Mouse (Mus musculus) intestine, postnatal 0 days (tissue): ENCODE results near the gene Swap70. TPM values are rescaled to one million over a fixed set of nuclear protein-coding genes. Genes with fewer than 3 reads are reported as not detected.

Experiments
- ATAC-seq: fragments of 200-750 bp; cut with Nextera tagmentation; 2 replicates; pipeline ENCODE4 v1.8.0; 2017; ENCODE audit warnings: mild to moderate bottlenecking, moderate TSS enrichment, moderate library complexity
- H3K27ac ChIP-seq: fragments of 300-500 bp; sonication (generic); 2 replicates; pipeline ENCODE4 v1.5.1; 2014; ENCODE audit warnings: mild to moderate bottlenecking, low read depth, low read length, moderate library complexity
- H3K27me3 ChIP-seq: fragments of 300-500 bp; sonication (generic); replicated peaks from 2 replicates; pipeline ENCODE4 v1.6.1; 2014; ENCODE audit warnings: low read length, mixed read lengths; ENCODE audit not compliant: control insufficient read depth, insufficient read depth
- H3K36me3 ChIP-seq: fragments of 300-500 bp; sonication (generic); 2 replicates; pipeline ENCODE4 v1.6.1; 2014; ENCODE audit warnings: mild to moderate bottlenecking, moderate library complexity; ENCODE audit not compliant: control insufficient read depth, insufficient read depth
- H3K4me1 ChIP-seq: fragments of 300-500 bp; sonication (generic); replicated peaks from 2 replicates; pipeline ENCODE4 v1.6.1; 2014; ENCODE audit warnings: antibody characterized with exemption, low read length, mixed read lengths; ENCODE audit not compliant: control insufficient read depth, insufficient read depth
- H3K4me2 ChIP-seq: fragments of 300-500 bp; sonication (generic); replicated peaks from 2 replicates; pipeline ENCODE4 v1.6.1; 2014; ENCODE audit warnings: low read depth, mild to moderate bottlenecking, moderate library complexity
- H3K4me3 ChIP-seq: fragments of 300-500 bp; sonication (generic); 2 replicates; pipeline ENCODE4 v1.5.1; 2014; ENCODE audit warnings: low read depth, low read length
- H3K9ac ChIP-seq: fragments of 300-500 bp; sonication (generic); 2 replicates; pipeline ENCODE4 v1.6.1; 2014; ENCODE audit warnings: mild to moderate bottlenecking, low read depth, low read length
- H3K9me3 ChIP-seq: fragments of 300-500 bp; sonication (generic); 2 replicates; pipeline ENCODE4 v1.6.1; 2016; ENCODE audit warnings: mixed run types; ENCODE audit not compliant: control insufficient read depth
- CTCF ChIP-seq: sonication (generic); IDR thresholded peaks from 2 replicates; pipeline ENCODE4 v1.5.1; 2016; ENCODE audit warnings: low read depth, mild to moderate bottlenecking, control low read depth, antibody characterized with exemption, moderate library complexity
- WGBS: fragments of 180-500 bp; shearing (Covaris S2); extraction: QIAGEN DNeasy Blood & Tissue Kit; methylation state at CpG from one replicate; pipeline ENCODE4 v1.1.7; 2014; 5-methylcytosine and 5-hydroxymethylcytosine counted together
- polyA plus RNA-seq: library from polyadenylated mRNA; unstranded; fragments of >200 nt; fragmentation: Nextera tagmentation; extraction: Ambion mirVana; gene quantifications from 2 replicates; pipeline ENCODE4 v1.2.1, GENCODE M21; 2015

The Swap70 gene
- polyA plus RNA-seq, 1 experiment from 2014 or later: 11.1 TPM

GRCm38 (mm10) chr7:110193186-110193585 lies 28.3 kb upstream of the Swap70 start:
- H3K9me3 ChIP-seq: no peaks in the 10 kb centered on the region
- 89% methylated on average over 3 of the region's 3 CpGs for WGBS
- no peaks in the 10 kb centered on the region for H3K36me3 ChIP-seq
- no peak for TF ChIP-seq CTCF
- H3K4me2 ChIP-seq: no peak overlapping the region
- H3K27me3 ChIP-seq: no peaks in the 10 kb centered on the region
- H3K27ac ChIP-seq: no peak overlapping the region
- no peaks in the 10 kb centered on the region; the same call in 1 of the 2 replicates for H3K4me1 ChIP-seq
- ATAC-seq: no peak
- H3K4me3 ChIP-seq: no peak overlapping the region
- H3K9ac ChIP-seq: no peak overlapping the region

- no peak overlapping the region for H3K9ac ChIP-seq
- no peaks in the 10 kb centered on the region for H3K36me3 ChIP-seq
- H3K4me1 ChIP-seq: no peaks in the 10 kb centered on the region
- no peak overlapping the region for H3K4me2 ChIP-seq
- 82% methylated on average over 7 of the region's 7 CpGs for whole genome bisulfite sequencing
- H3K27me3 ChIP-seq: no peaks in the 10 kb centered on the region
- no peaks in the 10 kb centered on the region for H3K9me3 ChIP-seq
- no peak overlapping the region for H3K27ac ChIP-seq
- H3K4me3 ChIP-seq: no peak overlapping the region
- TF ChIP-seq CTCF: no peak
- no peak for ATAC-seq
Measured at GRCm38 (mm10) chr7:110197176-110197575, 24.3 kb upstream of the Swap70 start.

- WGBS: 92% methylated on average over 6 of the region's 6 CpGs
- H3K4me1 ChIP-seq: no peaks in the 10 kb centered on the region
- H3K4me3 ChIP-seq: no peak overlapping the region
Measured at GRCm38 (mm10) chr7:110201933-110202332, 19.6 kb upstream of the Swap70 start.

GRCm38 (mm10) chr7:110204208-110204607 lies 17.3 kb upstream of the Swap70 start:
- H3K9me3 ChIP-seq: peaks cover 12% of the 10 kb centered on the region; the same call in 1 of the 2 replicates
- no peak for ATAC-seq
- no peaks in the 10 kb centered on the region for H3K36me3 ChIP-seq
- no peak overlapping the region for H3K4me2 ChIP-seq
- 71% methylated on average over 4 of the region's 4 CpGs for WGBS
- no peaks in the 10 kb centered on the region for H3K27me3 ChIP-seq
- no peak overlapping the region for H3K4me3 ChIP-seq
- TF ChIP-seq CTCF: no peak
- no peak overlapping the region for H3K9ac ChIP-seq
- no peak overlapping the region for H3K27ac ChIP-seq
- no peaks in the 10 kb centered on the region for H3K4me1 ChIP-seq

More at GRCm38 (mm10) chr7:110201933-110202332, 19.6 kb upstream of the Swap70 start:
- H3K27me3 ChIP-seq: no peaks in the 10 kb centered on the region
- H3K9ac ChIP-seq: no peak overlapping the region
- no peak overlapping the region for H3K27ac ChIP-seq
- no peaks in the 10 kb centered on the region for H3K36me3 ChIP-seq
- H3K4me2 ChIP-seq: no peak overlapping the region
- peaks cover 7% of the 10 kb centered on the region; the same call in 1 of the 2 replicates for H3K9me3 ChIP-seq
- ATAC-seq: no peak
- TF ChIP-seq CTCF: no peak

DNA sequence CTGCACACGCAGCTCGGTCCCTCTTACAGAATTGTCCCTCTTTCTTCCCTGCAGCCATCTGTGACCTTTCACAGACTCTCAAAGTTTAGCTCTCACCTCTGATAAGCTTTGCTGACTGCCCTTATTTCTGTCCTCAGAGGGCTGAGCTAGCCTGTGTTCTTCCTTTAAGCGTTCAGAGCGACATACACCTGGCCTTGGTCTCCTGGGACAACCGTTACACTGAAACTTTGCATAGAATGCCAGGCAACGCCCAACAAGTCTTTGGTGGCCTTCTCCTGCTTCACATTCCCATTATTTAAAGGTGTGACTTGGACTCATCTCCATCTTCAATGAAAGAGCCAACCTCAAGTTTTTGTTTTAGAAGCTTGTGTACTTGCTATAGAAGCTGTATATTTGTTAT lies 13.2 kb upstream of the Swap70 start:
- no peaks in the 10 kb centered on the region for H3K36me3 ChIP-seq
- no peaks in the 10 kb centered on the region for H3K4me1 ChIP-seq
- TF ChIP-seq CTCF: no peak
- no peaks in the 10 kb centered on the region for H3K27me3 ChIP-seq
- ATAC-seq: no peak
- H3K27ac ChIP-seq: no peak overlapping the region
- H3K4me3 ChIP-seq: no peak overlapping the region
- no peak overlapping the region for H3K9ac ChIP-seq
- no peak overlapping the region for H3K4me2 ChIP-seq
- 89% methylated on average over 6 of the region's 6 CpGs for WGBS
- H3K9me3 ChIP-seq: peaks cover 12% of the 10 kb centered on the region; the same call in 1 of the 2 replicates

DNA sequence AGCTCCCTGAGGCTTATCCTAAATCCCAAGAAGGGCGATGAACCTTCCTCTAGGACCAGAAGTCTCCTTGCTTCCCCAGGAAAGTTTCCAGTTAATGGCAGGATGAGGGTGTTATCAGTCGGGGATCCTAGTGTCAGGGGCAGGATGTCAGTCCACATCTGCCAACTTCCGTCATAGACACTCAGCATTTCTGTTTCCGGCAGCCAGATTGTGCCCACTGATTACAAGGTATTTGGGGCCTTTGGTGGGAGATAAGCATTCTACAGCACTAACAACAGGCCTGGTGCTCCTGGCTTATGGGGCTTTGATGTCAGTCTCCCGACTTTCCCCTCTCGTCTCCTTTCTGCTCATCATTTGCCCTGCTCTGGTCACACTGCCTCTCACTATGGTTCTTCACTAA lies 12.1 kb upstream of the Swap70 start:
- H3K4me3 ChIP-seq: no peak overlapping the region
- H3K27me3 ChIP-seq: no peaks in the 10 kb centered on the region
- H3K27ac ChIP-seq: no peak overlapping the region
- peaks cover 12% of the 10 kb centered on the region; the same call in 1 of the 2 replicates for H3K9me3 ChIP-seq
- no peak for ATAC-seq
- H3K9ac ChIP-seq: no peak overlapping the region
- WGBS: 80% methylated on average over 6 of the region's 6 CpGs
- no peak overlapping the region for H3K4me2 ChIP-seq
- H3K4me1 ChIP-seq: no peaks in the 10 kb centered on the region
- H3K36me3 ChIP-seq: no peaks in the 10 kb centered on the region
- no peak for TF ChIP-seq CTCF

GRCm38 (mm10) chr7:110211025-110211424 lies 10.5 kb upstream of the Swap70 start:
- no peak for TF ChIP-seq CTCF
- Histone ChIP-seq H3K4me1 (no peaks in the 10 kb centered on the region), H3K27ac (no peak overlapping the region), H3K27me3 (no peaks in the 10 kb centered on the region), H3K36me3 (no peaks in the 10 kb centered on the region), H3K9me3 (peaks cover 11% of the 10 kb centered on the region; the same call in 1 of the 2 replicates), H3K4me3 (no peak overlapping the region), H3K9ac (no peak overlapping the region), H3K4me2 (no peak overlapping the region)
- WGBS: 29% methylated on average over 3 of the region's 3 CpGs
- no peak for ATAC-seq
